20 mouse cellular contexts compared by ENCODE assay signal in the genomic region with DNA sequence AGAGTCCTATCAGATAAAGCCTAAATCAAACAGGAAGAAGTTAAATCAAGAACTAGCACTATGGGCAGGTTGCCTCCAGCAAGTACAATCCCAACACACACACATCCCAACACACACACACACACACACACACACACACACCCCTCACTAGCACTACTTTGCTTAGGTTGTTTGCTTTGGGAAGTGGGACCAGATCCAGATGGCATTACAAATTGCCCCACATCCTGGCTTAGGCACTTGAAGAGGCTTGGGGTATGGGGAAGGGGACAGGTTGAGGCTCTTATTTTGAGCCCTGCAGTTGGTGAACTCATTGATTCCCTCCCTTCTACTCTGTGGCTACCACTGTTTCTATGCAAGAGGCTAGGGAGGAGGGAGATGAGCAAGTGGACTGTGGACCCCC. TPM values are rescaled to one million over a fixed set of nuclear protein-coding genes. Genes with fewer than 3 reads are reported as not detected.
"Had no signal": no experiment of that assay in that cellular context is flagged by ENCODE, and none has a peak within 500 bp of the region (broad histone marks: within the 10 kb centered on the region; RNA-seq: fewer than 3 reads in every experiment).

No protein-coding gene starts in this region.

- H3K36me3 ChIP-seq: liver, embryonic 13.5 days; liver, embryonic 15.5 days; neural tube, embryonic 13.5 days; neural tube, embryonic 15.5 days had no signal

- H3K9me3 ChIP-seq: liver, embryonic 13.5 days; liver, embryonic 15.5 days; neural tube, embryonic 13.5 days; neural tube, embryonic 15.5 days had no signal

- H3K4me2 ChIP-seq: liver, embryonic 11.5 days; liver, embryonic 13.5 days; liver, embryonic 15.5 days; lung, embryonic 14.5 days; neural tube, embryonic 13.5 days; neural tube, embryonic 15.5 days had no signal

- H3K27ac ChIP-seq: liver, embryonic 13.5 days; liver, embryonic 15.5 days; neural tube, embryonic 13.5 days; neural tube, embryonic 15.5 days had no signal

- H3K9ac ChIP-seq: liver, embryonic 13.5 days; liver, embryonic 15.5 days; lung, embryonic 14.5 days; neural tube, embryonic 13.5 days; neural tube, embryonic 15.5 days had no signal

- DNase-seq: liver, embryonic 13.5 days; lung, adult 18-20 months; lung, embryonic 14.5 days; lung, postnatal 10 days; lung, postnatal 4 days; retina, postnatal 1 day; right cerebral cortex, adult 18-20 months; right cerebral cortex, postnatal 25 days; right cerebral cortex, postnatal 4 days; spleen, adult 18-20 months; thymus, adult 18-20 months; thymus, postnatal 14 days; thymus, postnatal 36 days had no signal

- H3K4me3 ChIP-seq: liver, embryonic 13.5 days; liver, embryonic 15.5 days; myocyte; neural tube, embryonic 13.5 days; neural tube, embryonic 15.5 days had no signal

RNA-seq across cellular contexts. Expression of gene Nrn1, which starts 12.6 kb away (rescaled TPM):
- total RNA-seq: megakaryocyte, adult 5-6 weeks; megakaryocyte-erythroid progenitor cell, adult 5-6 weeks had no signal
